Mouse (Mus musculus): ENCODE data around the gene Hist1h2bn. TPM values are rescaled to one million over a fixed set of nuclear protein-coding genes. Genes with fewer than 3 reads are reported as not detected.
"Not testable (repeated sequence)": the region's sequence is repeated elsewhere in the genome, so short reads cannot be mapped to it uniquely, and the experiment has no call there.

Gene Hist1h2bn
- total RNA-seq, 2 experiments from 2014 or later = 1.4 TPM; not detected in 1

DNA sequence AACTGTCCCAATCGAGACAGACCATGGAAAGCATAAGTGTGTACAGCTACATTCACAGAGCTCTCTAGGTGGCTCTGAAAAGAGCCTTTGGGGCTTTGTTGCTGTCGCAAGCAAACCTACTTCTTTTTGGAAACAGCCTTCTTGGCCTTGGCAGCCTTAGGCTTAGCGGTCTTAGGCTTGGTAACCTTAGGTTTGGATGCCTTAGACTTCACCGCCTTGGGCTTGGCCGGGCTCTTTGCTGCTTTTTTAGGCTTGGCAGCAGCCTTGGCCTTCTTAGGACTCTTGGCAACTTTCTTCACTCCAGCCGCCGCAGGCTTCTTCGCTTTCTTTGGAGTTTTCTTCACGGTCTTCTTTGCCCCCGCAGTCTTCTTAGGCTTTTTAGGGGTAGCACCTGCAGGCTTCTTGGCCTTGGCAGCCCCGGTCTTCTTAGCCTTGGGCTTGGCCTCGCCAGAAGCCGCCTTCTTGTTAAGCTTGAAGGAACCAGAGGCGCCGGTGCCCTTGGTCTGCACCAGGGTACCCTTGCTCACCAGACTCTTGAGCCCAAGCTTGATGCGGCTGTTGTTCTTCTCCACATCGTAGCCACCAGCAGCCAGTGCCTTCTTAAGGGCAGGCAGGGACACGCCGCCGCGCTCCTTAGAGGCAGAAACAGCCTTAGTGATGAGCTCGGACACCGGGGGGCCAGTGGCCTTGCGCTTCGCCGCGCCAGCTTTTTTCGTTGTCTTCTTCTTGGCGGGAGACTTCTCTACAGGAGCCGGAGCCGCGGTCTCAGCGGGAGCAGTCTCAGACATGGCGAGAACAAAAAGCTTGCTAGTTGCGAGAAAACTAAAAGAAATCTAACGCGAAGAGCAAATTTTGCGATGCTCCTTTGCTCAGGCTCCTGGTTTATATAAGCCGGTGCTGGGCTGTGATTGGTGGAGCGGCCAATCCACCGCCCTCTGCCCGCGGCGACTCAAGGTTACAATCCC is 26.1 kb downstream of the Hist1h2bn start, which contains the start of gene Hist1h1b:
Hist1h1b (minus strand) TSS at position 859 of the 965 bp plus-strand sequence.
- intact Hi-C loops (cut with DNase I) = loop anchor here (5.0 to 10.0 kb wide), 3 partner anchors 65 to 1655 kb away; partner anchors contain the start of genes Hist1h2ag, Hist1h2ai, Hist1h2bj and Hist1h2bl
- Histone ChIP-seq H3K27ac (peak within 1 kb of the TSS; percentile 91), H3K4me3 (peak within 1 kb of the TSS; percentile 76)
- peak; percentile 54 for DNase-seq
- no peak for TF ChIP-seq CTCF (IDR thresholded peaks at IDR 0.05)

DNA sequence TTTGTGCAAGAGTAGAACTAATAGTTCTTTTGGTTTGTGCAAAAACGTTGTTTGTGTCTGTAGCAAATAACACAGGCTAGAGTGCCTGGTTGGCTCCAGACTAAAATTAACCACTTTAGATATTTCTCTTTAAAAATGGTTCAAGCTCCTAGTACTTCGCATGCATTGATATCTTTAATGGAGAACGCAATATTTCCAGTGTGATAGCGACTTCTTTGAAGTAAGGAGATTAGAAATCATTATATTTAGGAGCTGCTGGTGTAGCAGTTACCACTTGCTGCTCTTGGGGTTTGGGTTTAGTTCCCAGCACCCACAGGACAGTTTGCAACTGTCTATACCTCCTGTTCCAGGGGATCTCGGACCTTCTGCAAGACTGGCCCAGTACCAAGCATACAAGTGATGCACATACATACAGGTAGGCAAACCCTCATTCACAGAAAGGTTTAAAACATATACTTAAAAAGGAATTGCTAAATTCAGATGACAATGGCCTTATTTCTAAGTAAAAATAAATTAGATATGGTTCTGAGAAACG is 27.2 kb downstream of the Hist1h2bn start:
- Histone ChIP-seq H3K27ac (no peak overlapping the region; the same call in 1 of the 2 replicates), H3K4me3 (peak overlapping the region; percentile 76)
- TF ChIP-seq CTCF (IDR thresholded peaks at IDR 0.05) = no peak
- intact Hi-C loops (cut with DNase I) = loop anchor here (10.0 kb wide), 2 partner anchors 66 to 1654 kb away; partner anchors contain the start of genes Hist1h2ai, Hist1h2bl and Hist1h3h
- no peak for DNase-seq

DNA sequence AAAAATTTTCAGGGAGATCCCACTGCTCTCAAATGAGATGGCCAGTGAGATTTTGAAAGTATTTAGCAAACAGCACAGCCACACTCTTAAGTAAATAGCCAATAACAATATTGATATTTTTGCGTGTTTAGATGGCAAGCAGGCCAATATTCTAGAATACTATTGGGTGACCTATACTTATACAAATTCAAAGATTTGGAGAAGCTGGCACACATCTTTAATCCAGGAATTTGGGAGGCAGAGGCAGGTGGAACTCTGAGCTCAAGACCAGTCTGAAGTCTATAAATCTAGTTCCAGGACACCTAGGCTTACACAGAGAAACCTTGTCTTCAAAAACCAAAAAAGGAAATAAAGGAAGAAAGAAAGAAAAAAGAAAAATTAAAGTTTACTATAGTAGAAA is 27.7 kb downstream of the Hist1h2bn start:
- intact Hi-C loops (cut with DNase I) = loop anchor here (10.0 kb wide), 2 partner anchors 67 to 1653 kb away; partner anchors contain the start of genes Hist1h2ai, Hist1h2bl and Hist1h3h
- H3K27ac ChIP-seq = no peak overlapping the region
- H3K4me3 ChIP-seq = no peak overlapping the region
- no peak for TF ChIP-seq CTCF (IDR thresholded peaks at IDR 0.05)
- no peak for DNase-seq

DNA sequence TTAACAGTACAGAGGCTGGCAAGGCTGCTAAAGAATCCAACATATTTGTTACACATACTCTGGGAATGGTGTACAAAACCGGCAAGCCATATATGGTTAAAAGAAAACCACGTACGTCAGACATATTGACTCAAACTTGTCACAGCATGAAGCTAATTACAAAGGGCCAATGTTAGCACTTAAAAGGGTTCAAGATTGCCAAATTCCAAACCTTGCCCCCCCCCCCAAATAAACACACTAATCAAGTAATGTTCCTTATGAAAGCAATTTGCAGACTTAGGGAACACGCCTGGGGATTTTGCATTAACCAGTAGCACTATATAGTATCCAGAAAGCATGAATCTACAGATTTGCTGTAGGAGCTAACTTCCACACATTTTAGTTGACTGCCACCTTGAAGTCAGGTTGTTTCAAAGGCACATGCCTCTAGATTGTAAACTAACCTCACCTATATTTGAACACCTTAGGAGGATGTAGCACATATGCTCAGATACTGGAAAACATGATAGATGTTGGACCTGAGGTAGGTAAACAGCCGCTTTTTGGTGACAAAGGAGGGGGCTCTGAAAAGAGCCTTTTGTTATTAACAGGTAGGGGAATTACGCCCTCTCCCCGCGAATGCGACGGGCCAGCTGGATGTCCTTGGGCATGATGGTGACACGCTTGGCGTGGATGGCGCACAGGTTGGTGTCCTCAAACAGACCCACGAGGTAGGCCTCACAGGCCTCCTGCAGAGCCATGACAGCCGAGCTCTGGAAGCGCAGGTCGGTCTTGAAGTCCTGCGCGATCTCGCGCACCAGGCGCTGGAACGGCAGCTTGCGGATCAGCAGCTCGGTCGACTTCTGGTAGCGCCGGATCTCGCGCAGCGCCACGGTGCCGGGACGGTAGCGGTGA is 28.7 kb downstream of the Hist1h2bn start:
- not testable (repeated sequence) for DNase-seq
- intact Hi-C loops (cut with DNase I) = loop anchor here (10.0 kb wide), 2 partner anchors 68 to 1652 kb away; partner anchors contain the start of genes Hist1h2ai, Hist1h2bl and Hist1h3h
- Histone ChIP-seq H3K27ac (peak overlapping the region; percentile 81), H3K4me3 (peak overlapping the region; percentile 76)

DNA sequence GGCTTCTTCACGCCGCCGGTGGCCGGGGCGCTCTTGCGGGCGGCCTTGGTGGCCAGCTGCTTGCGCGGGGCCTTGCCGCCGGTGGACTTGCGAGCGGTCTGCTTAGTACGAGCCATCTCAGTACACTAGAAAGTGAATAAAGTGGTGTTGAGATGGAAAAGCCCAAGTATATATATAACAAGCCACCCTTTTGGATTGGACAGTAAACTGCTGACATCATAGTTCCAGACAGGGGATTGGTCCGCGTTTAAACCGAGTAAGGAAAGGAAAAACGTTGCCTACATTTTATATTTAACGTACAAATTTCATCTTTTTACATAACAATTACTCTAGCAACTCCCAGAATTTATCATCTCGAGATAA is 29.3 kb downstream of the Hist1h2bn start, which contains the start of gene Hist1h3i:
Hist1h3i (minus strand) TSS at position 116 of the 363 bp plus-strand sequence.
- Histone ChIP-seq H3K27ac (peak within 1 kb of the TSS; percentile 81), H3K4me3 (peak within 1 kb of the TSS; percentile 76)
- no peak for TF ChIP-seq CTCF (IDR thresholded peaks at IDR 0.05)
- intact Hi-C loops (cut with DNase I) = loop anchor here (10.0 kb wide), 2 partner anchors 68 to 1652 kb away; partner anchors contain the start of genes Hist1h2ai, Hist1h2bl and Hist1h3h
- DNase-seq = peak; percentile 41

DNA sequence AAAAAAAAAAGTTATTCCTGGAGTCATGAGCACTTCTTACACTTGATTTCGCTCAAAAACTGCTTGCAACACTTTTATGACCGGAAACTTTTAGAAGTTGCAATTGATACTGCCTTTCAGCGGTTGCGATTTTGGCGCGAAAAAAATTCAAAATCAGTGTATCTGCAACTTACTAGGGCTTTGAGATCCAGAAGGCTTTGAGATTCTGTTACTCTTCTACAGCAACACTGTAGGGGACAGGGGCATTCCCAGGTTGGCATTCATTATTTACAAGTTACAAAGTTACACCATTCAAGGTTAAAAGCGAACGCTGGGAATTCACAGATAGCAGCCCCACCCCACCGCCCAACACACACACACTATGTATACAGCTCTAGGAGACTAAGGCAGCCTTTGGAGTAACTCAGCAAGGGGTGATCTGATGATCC is 29.8 kb downstream of the Hist1h2bn start:
- Histone ChIP-seq H3K27ac (peak overlapping the region; percentile 81), H3K4me3 (peak overlapping the region; percentile 76)
- no peak for TF ChIP-seq CTCF (IDR thresholded peaks at IDR 0.05)
- DNase-seq = no peak
- intact Hi-C loops (cut with DNase I) = loop anchor here (10.0 kb wide), 2 partner anchors 69 to 1651 kb away; partner anchors contain the start of genes Hist1h2ai, Hist1h2bl and Hist1h3h

DNA sequence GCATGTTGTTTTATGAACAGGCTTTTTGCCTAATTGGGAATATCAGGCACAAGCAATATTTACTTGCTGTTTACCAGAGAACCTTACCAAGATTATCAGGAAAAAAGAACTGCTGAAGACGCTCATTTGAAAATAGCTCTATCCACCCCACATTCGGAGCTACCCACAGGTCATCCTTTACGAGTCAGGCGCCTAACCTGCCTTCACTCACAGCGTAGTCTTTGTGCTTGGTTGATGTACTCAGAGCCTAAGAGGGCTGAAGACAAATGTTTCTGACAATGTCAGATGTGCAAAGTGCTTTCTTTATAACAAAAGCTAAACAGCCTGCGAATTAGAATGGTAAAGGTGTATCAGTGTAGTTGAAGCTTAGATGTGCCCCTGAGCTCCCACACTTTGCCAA is 30.4 kb downstream of the Hist1h2bn start:
- Histone ChIP-seq H3K27ac (no peak overlapping the region), H3K4me3 (peak overlapping the region; percentile 76)
- no peak for DNase-seq
- no peak for TF ChIP-seq CTCF (IDR thresholded peaks at IDR 0.05)
- intact Hi-C loops (cut with DNase I) = loop anchor here (10.0 kb wide), 2 partner anchors 70 to 1650 kb away; partner anchors contain the start of genes Hist1h2ai, Hist1h2bl and Hist1h3h

DNA sequence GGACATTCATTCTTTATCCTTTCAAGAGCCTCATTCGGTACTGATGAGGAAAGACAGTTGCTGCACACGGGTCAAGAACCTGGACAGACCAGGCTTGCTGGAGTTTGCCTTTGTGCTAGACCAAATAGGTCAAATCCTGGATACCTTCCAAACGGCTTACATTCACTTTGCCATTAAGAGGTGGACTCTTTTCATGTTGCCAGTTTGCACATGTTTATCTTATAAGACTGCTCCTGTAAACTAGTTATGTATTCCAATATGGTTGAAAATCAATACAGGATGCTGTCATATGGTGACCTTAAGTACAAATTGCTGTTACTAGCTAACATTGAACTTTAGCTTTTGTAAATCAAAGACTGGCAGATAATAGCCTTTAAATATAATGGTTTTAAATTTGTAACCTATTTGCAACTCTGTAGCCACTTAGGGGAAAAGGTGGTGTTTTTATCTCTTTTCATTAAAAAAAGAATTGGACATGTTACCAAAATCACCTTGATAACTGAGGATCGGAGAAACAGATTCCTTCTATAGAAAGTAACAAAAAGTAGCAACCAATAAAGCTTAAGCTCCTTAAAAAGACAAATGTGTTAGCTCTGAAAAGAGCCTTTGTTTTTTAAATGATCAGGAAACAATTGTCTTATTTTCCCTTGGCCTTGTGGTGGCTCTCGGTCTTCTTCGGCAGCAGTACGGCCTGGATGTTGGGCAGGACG is 32.4 kb downstream of the Hist1h2bn start:
- intact Hi-C loops (cut with DNase I) = loop anchor here (10.0 kb wide), 2 partner anchors 72 to 1648 kb away; partner anchors contain the start of genes Hist1h2ai, Hist1h2bl and Hist1h3h
- Histone ChIP-seq H3K4me3 (peak overlapping the region; percentile 73), H3K27ac (peak overlapping the region; percentile 51; the same call in 1 of the 2 replicates)
- no peak for DNase-seq
- TF ChIP-seq CTCF (IDR thresholded peaks at IDR 0.05) = no peak

DNA sequence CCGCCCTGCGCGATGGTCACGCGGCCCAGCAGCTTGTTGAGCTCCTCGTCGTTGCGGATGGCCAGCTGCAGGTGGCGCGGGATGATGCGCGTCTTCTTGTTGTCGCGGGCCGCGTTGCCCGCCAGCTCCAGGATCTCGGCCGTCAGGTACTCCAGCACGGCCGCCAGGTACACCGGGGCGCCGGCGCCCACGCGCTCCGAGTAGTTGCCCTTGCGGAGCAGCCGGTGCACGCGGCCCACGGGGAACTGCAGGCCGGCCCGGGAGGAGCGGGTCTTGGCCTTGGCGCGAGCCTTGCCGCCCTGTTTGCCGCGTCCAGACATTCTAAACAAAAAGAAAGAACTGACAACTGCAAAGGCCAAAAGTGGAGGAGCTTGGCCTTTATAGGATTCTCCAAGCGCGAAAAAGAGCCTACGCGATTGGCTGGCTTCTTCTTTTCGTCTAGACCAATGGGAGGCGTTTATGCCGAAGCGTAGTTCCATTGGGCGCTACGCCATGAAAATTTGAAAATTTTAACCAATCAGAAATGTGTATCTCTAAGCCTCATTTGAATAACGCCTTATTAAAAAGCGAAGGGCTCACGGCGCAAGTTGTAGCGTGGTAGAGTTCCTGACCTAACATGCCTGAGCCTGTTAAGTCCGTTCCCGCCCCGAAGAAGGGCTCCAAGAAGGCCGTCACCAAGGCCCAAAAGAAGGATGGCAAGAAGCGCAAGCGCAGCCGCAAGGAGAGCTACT is 33.1 kb downstream of the Hist1h2bn start, which contains the start of the genes Hist1h2an and Hist1h2bp:
Hist1h2an (minus strand) TSS at position 320 of the 731 bp plus-strand sequence.
Hist1h2bp (plus strand) TSS at position 563 of the 731 bp plus-strand sequence.
- Histone ChIP-seq H3K4me3 (peak within 1 kb of the TSS; percentile 73), H3K27ac (peak within 1 kb of the TSS; percentile 77)
- intact Hi-C loops (cut with DNase I) = loop anchor here (10.0 kb wide), 2 partner anchors 72 to 1648 kb away; partner anchors contain the start of genes Hist1h2ai, Hist1h2bl and Hist1h3h
- DNase-seq = peak; percentile 84

Data from gastrocnemius, adult 2 months (tissue).